Mouse (Mus musculus): ENCODE data around the gene Slc18a2.

GRCm38 (mm10) chr19:59282001-59282400 lies 21.3 kb downstream of the Slc18a2 start:
- TF ChIP-seq CTCF (conservative IDR thresholded peaks at IDR 0.05; ENCODE audit: insufficient read depth, insufficient read length, low read depth, low read length) (no peak), POLR2A (IDR thresholded peaks at IDR 0.05; ENCODE audit: low read depth, low read length) (no peak)

All from kidney, adult 2 months (tissue).